Mouse (Mus musculus): ENCODE data around the gene Anks1b.

DNA sequence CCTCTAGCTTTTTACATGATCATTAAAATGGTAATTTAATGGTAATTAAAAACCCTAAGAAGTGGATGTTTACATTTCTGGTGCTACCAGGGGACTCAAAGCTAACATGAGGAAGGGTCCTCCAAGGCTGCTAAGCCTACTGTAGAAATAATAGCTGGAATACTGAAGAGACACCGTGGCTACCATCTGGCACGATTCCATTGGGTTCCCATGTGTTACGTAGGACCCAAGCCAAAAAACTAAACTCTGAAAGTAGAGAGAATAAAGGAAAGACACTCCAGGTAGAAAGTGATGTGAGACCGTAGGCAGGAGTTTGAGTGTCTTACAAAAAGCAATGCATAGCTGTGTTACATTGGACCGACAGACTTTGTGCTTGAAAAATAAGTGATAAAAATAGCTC, 317.1 kb downstream of the Anks1b start:
- TF ChIP-seq CTCF (IDR thresholded peaks at IDR 0.05; ENCODE audit: low read depth) (no peak), EP300 (optimal IDR thresholded peaks at IDR 0.05) (no peak)
